Mouse (Mus musculus) hindbrain, embryonic 10.5 days (tissue): Measurements from ENCODE around the gene Emb. TPM values are rescaled to one million over a fixed set of nuclear protein-coding genes. Genes with fewer than 3 reads are reported as not detected.

Source experiments
- DNase-seq: peaks from one replicate; pipeline ENCODE4 v3.0.0-alpha.2; 2017; ENCODE audit warnings: low spot score
- H3K27ac ChIP-seq: fragments of 300-500 bp; sonication (generic); 2 replicates; pipeline ENCODE4 v1.5.1; 2016; ENCODE audit warnings: mild to moderate bottlenecking, moderate library complexity
- H3K27me3 ChIP-seq: fragments of 300-500 bp; sonication (generic); 2 replicates; pipeline ENCODE4 v1.6.1; 2016; ENCODE audit warnings: mild to moderate bottlenecking; ENCODE audit not compliant: poor library complexity, insufficient read depth, severe bottlenecking
- H3K36me3 ChIP-seq: fragments of 300-500 bp; sonication (generic); 2 replicates; pipeline ENCODE4 v1.6.1; 2016; ENCODE audit warnings: mild to moderate bottlenecking, moderate library complexity
- H3K4me1 ChIP-seq: fragments of 300-500 bp; sonication (generic); replicated peaks from 2 replicates; pipeline ENCODE4 v1.6.1; 2016; ENCODE audit warnings: mild to moderate bottlenecking
- H3K4me3 ChIP-seq: fragments of 300-500 bp; sonication (generic); 2 replicates; pipeline ENCODE4 v1.5.1; 2016; ENCODE audit warnings: mild to moderate bottlenecking, moderate library complexity
- H3K9me3 ChIP-seq: fragments of 300-500 bp; sonication (generic); 2 replicates; pipeline ENCODE4 v1.6.1; 2016; ENCODE audit warnings: mild to moderate bottlenecking, moderate library complexity
- WGBS: fragments of 180-500 bp; shearing (Covaris S2); methylation state at CpG from one replicate; pipeline ENCODE4 v1.1.7; 2016; 5-methylcytosine and 5-hydroxymethylcytosine counted together
- polyA plus RNA-seq: library from polyadenylated mRNA; unstranded; fragments of >200 nt; fragmentation: Nextera tagmentation; extraction: Ambion mirVana; gene quantifications from 2 replicates; pipeline ENCODE4 v1.2.1, GENCODE M21; 2016

The Emb gene
- polyA plus RNA-seq, 1 experiment from 2014 or later = 28.3 TPM

GRCm38 (mm10) chr13:117225561-117225960 lies 17.2 kb downstream of the Emb start:
- 84% methylated on average over 6 of the region's 6 CpGs for WGBS
- DNase-seq = no peak
- Histone ChIP-seq H3K27me3 (no peaks in the 10 kb centered on the region), H3K36me3 (peaks cover 5% of the 10 kb centered on the region; the same call in 1 of the 2 replicates), H3K4me1 (peaks cover 28% of the 10 kb centered on the region), H3K27ac (no peak overlapping the region), H3K9me3 (no peaks in the 10 kb centered on the region), H3K4me3 (no peak overlapping the region)

DNA sequence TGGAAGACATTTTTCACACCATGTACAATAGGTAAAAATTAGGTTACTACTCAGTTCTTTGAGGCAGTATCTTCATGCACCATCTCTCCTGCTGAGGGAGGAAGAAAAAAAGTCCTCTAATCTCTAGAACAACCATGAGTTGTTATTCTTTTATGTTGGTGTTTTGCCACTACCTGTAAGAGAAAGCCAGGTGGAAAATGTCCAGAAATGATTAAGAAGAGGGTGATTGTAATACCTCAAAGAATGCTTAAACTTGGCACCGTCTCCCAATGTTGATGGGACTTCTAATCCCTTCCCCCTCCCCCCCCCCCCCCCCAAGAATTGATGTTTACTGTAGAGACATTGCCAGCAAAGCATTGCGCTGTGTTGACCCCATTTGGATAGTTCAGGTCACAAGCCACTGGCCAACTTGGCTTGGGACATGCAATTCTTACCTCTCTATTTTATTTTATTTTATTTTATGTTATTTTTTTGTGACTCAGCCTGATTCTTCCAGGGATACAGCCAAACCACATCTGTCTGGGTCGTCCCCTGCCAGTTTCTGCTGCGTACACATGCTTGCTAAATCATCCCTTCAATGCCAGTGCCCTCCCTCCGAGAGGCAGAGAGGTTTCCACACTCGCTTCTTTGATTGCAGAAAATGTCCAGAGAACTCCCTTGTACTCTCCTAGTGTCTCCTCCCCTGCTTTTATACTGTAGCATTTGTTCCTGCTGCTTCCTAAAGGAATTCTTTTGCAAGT lies 22.2 kb downstream of the Emb start:
- Histone ChIP-seq H3K27ac (no peak overlapping the region), H3K4me3 (no peak overlapping the region), H3K36me3 (peaks cover 9% of the 10 kb centered on the region; the same call in 1 of the 2 replicates), H3K27me3 (no peaks in the 10 kb centered on the region), H3K4me1 (peaks cover 3% of the 10 kb centered on the region), H3K9me3 (no peaks in the 10 kb centered on the region)
- no peak for DNase-seq
- 85% methylated on average over 6 of the region's 6 CpGs for WGBS

- no peak for DNase-seq
- H3K4me1 ChIP-seq = peaks cover 18% of the 10 kb centered on the region
- peaks cover 6% of the 10 kb centered on the region; the same call in 1 of the 2 replicates for H3K36me3 ChIP-seq
- H3K4me3 ChIP-seq = no peak overlapping the region
- H3K9me3 ChIP-seq = no peaks in the 10 kb centered on the region
- 95% methylated on average over 8 of the region's 8 CpGs for WGBS
- no peaks in the 10 kb centered on the region for H3K27me3 ChIP-seq
- no peak overlapping the region for H3K27ac ChIP-seq
Observed at GRCm38 (mm10) chr13:117233808-117234207, 25.5 kb downstream of the Emb start.

- peaks cover 6% of the 10 kb centered on the region; the same call in 1 of the 2 replicates for H3K36me3 ChIP-seq
- H3K9me3 ChIP-seq = no peaks in the 10 kb centered on the region
- no peak for DNase-seq
- no peak overlapping the region for H3K27ac ChIP-seq
- no peak overlapping the region for H3K4me3 ChIP-seq
- peaks cover 18% of the 10 kb centered on the region for H3K4me1 ChIP-seq
- no peaks in the 10 kb centered on the region for H3K27me3 ChIP-seq
- 92% methylated on average over 7 of the region's 7 CpGs for WGBS
Observed at GRCm38 (mm10) chr13:117234486-117234885, 26.1 kb downstream of the Emb start.

DNA sequence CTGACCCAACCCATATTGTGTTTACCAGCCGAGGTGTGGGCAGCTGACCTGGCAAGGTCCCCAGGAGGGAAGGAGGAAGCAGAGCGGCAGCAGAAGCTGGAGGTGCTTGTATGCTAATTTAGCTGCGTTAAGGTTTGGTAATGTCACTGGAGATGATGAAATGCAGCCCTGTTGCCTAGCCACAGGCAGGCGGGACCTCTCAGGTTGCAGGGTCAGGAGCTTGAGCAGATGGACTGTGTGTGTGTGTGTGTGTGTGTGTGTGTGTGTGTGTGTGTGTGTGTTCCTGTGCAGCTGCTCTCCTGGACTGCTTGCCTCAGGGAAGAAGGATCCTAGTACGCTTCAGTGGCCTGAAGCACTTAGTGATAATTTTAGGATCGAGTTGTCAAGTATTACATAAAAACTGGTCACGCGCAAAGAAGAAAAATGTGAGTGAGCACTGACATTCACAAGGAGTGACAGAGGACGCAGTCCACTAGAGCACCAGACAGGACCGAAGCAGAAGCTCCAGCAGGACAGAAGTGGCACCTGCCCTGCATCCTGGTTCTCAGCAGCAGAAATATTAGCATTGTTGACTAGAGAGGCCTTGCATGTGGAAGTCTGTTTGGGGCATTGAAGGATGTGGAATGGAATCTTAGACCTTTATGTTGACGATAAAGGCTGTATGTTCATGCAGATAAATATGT lies 27.3 kb downstream of the Emb start:
- DNase-seq = peak; percentile 79
- peaks cover 6% of the 10 kb centered on the region; the same call in 1 of the 2 replicates for H3K36me3 ChIP-seq
- no peak overlapping the region for H3K4me3 ChIP-seq
- 60% methylated on average over 11 of the region's 11 CpGs for WGBS
- no peaks in the 10 kb centered on the region for H3K9me3 ChIP-seq
- no peaks in the 10 kb centered on the region for H3K27me3 ChIP-seq
- peaks cover 18% of the 10 kb centered on the region for H3K4me1 ChIP-seq
- H3K27ac ChIP-seq = peak overlapping the region; percentile 78

GRCm38 (mm10) chr13:117237111-117237510 lies 28.8 kb downstream of the Emb start:
- H3K4me1 ChIP-seq = peaks cover 18% of the 10 kb centered on the region
- H3K27ac ChIP-seq = no peak overlapping the region
- no peaks in the 10 kb centered on the region for H3K9me3 ChIP-seq
- no peaks in the 10 kb centered on the region for H3K27me3 ChIP-seq
- no peak overlapping the region for H3K4me3 ChIP-seq
- no peak for DNase-seq
- peaks cover 6% of the 10 kb centered on the region; the same call in 1 of the 2 replicates for H3K36me3 ChIP-seq
- 86% methylated on average over 4 of the region's 4 CpGs for WGBS

DNA sequence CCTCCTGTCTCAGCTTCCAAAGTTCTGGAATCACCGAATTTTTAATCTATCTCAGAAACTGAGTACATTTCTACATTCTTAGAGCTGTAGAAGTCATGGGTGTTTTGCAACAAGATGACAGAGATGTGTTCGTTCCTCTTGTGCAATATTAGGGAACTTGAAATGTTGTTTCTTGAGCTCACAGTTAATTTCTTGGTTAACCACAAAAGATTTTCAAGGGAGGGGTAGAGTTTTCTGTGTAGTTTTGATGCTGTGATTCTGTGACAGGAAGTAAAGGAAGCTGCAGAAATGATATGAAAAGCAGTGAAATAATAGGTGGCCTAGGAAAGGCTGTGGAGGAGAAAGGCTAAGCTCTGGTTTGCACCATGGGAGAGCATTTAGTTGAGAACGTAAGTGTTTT lies 33.7 kb downstream of the Emb start:
- peaks cover 7% of the 10 kb centered on the region for H3K4me1 ChIP-seq
- no peaks in the 10 kb centered on the region for H3K27me3 ChIP-seq
- H3K9me3 ChIP-seq = no peaks in the 10 kb centered on the region
- DNase-seq = no peak
- H3K36me3 ChIP-seq = no peaks in the 10 kb centered on the region
- WGBS = 92% methylated on average over 3 of the region's 3 CpGs
- no peak overlapping the region for H3K27ac ChIP-seq
- H3K4me3 ChIP-seq = no peak overlapping the region

- Histone ChIP-seq H3K4me3 (no peak overlapping the region), H3K27me3 (no peaks in the 10 kb centered on the region), H3K9me3 (no peaks in the 10 kb centered on the region), H3K4me1 (peaks cover 8% of the 10 kb centered on the region; the same call in 1 of the 2 replicates), H3K27ac (no peak overlapping the region), H3K36me3 (no peaks in the 10 kb centered on the region)
- DNase-seq = no peak
- WGBS = 93% methylated on average over 5 of the region's 5 CpGs
Observed at GRCm38 (mm10) chr13:117242621-117243020, 34.3 kb downstream of the Emb start.

GRCm38 (mm10) chr13:117260704-117261103 lies 52.4 kb downstream of the Emb start:
- Histone ChIP-seq H3K27ac (no peak overlapping the region), H3K4me1 (no peaks in the 10 kb centered on the region), H3K27me3 (no peaks in the 10 kb centered on the region), H3K4me3 (no peak overlapping the region), H3K36me3 (peaks cover 20% of the 10 kb centered on the region), H3K9me3 (no peaks in the 10 kb centered on the region)
- DNase-seq = no peak
- 89% methylated on average over 4 of the region's 4 CpGs for WGBS

- DNase-seq = no peak
- H3K36me3 ChIP-seq = peaks cover 28% of the 10 kb centered on the region
- no peak overlapping the region for H3K4me3 ChIP-seq
- no peaks in the 10 kb centered on the region for H3K27me3 ChIP-seq
- H3K9me3 ChIP-seq = no peaks in the 10 kb centered on the region
- 62% methylated on average over 2 of the region's 2 CpGs for WGBS
- H3K4me1 ChIP-seq = no peaks in the 10 kb centered on the region
- H3K27ac ChIP-seq = no peak overlapping the region
Observed at GRCm38 (mm10) chr13:117266156-117266555, 57.8 kb downstream of the Emb start.

GRCm38 (mm10) chr13:117267963-117268362 lies 59.6 kb downstream of the Emb start:
- Histone ChIP-seq H3K36me3 (peaks cover 33% of the 10 kb centered on the region), H3K4me3 (no peak overlapping the region), H3K4me1 (no peaks in the 10 kb centered on the region), H3K9me3 (no peaks in the 10 kb centered on the region), H3K27me3 (no peaks in the 10 kb centered on the region), H3K27ac (no peak overlapping the region)
- DNase-seq = no peak
- 97% methylated on average over 14 of the region's 14 CpGs for WGBS

GRCm38 (mm10) chr13:117284036-117284435 lies 75.7 kb downstream of the Emb start:
- Histone ChIP-seq H3K9me3 (no peaks in the 10 kb centered on the region), H3K27ac (no peak overlapping the region), H3K4me1 (no peaks in the 10 kb centered on the region), H3K27me3 (no peaks in the 10 kb centered on the region), H3K36me3 (no peaks in the 10 kb centered on the region), H3K4me3 (no peak overlapping the region)
- 87% methylated on average over 4 of the region's 4 CpGs for WGBS
- DNase-seq = no peak

GRCm38 (mm10) chr13:117286939-117287338 lies 78.6 kb downstream of the Emb start:
- no peak for DNase-seq
- H3K27ac ChIP-seq = no peak overlapping the region
- H3K27me3 ChIP-seq = no peaks in the 10 kb centered on the region
- no peak overlapping the region for H3K4me3 ChIP-seq
- H3K36me3 ChIP-seq = no peaks in the 10 kb centered on the region
- no peaks in the 10 kb centered on the region for H3K9me3 ChIP-seq
- H3K4me1 ChIP-seq = peaks cover 3% of the 10 kb centered on the region; the same call in 1 of the 2 replicates
- WGBS = 87% methylated on average over 2 of the region's 2 CpGs
